Mouse (Mus musculus): ENCODE data around the gene Trpm8.

GRCm38 (mm10) chr1:88280006-88280690 is 2.7 kb downstream of the Trpm8 start:
- TF ChIP-seq CTCF (IDR thresholded peaks at IDR 0.05; ENCODE audit: low read depth) = no peak
- no peak for TF ChIP-seq EP300 (IDR thresholded peaks at IDR 0.05; ENCODE audit: low read depth)
